Mouse (Mus musculus) CH12.LX (cell line): ENCODE data around the gene Krt83.

Experiments used
- CTCF ChIP-seq, 2 experiments: IDR thresholded peaks in 1 of 2; conservative IDR thresholded peaks in 1 of 2; 2 replicates each; pipeline ENCODE4 v1.5.1; 2011 to 2012; ENCODE audit warnings: low read depth in 2 of 2, low read length in 2 of 2, improper control_type of control experiment in 1 of 2, inconsistent platforms in 1 of 2, mild to moderate bottlenecking in 1 of 2, moderate library complexity in 1 of 2
- KAT2A ChIP-seq: IDR thresholded peaks from 2 replicates; pipeline ENCODE4 v1.6.1; 2012; ENCODE audit warnings: low read length, improper control_type of control experiment, inconsistent platforms; ENCODE audit not compliant: insufficient replicate concordance
- MEF2A ChIP-seq: IDR thresholded peaks from 2 replicates; pipeline ENCODE4 v1.6.1; 2014; ENCODE audit warnings: low read depth, mild to moderate bottlenecking, inconsistent platforms, low read length, improper control_type of control experiment, borderline replicate concordance
- POLR2A ChIP-seq: IDR thresholded peaks from 2 replicates; pipeline ENCODE4 v1.6.1; 2011; ENCODE audit warnings: low read depth, mild to moderate bottlenecking, improper control_type of control experiment, low read length
- UBTF ChIP-seq: IDR thresholded peaks from 2 replicates; pipeline ENCODE4 v1.6.1; 2012; ENCODE audit warnings: low read depth, mild to moderate bottlenecking, inconsistent platforms, low read length, improper control_type of control experiment, moderate library complexity
- ZKSCAN1 ChIP-seq: IDR thresholded peaks from 2 replicates; pipeline ENCODE4 v1.6.1; 2012; ENCODE audit warnings: low read depth, inconsistent platforms, low read length, improper control_type of control experiment, borderline replicate concordance

DNA sequence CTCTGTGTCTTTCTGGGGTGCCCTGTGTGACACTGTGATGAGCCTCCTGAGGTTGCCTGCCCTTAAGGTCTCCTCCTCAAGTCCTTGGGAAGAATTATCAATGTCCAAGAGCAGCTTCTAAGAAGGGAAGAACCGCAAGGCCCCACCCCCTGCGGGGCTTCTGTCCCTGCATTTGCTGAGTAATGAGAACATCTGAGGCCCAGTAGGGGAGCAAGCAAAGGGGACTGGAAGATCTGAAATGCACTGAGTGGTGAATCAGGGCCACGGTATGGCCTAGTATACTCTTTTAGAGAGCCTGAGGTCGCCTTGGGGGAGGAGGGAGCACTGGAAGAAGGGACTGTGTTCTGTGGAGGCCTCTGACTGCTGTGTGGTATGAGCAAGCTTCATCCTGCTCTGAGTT lies 9.3 kb downstream of the Krt83 start:
- TF ChIP-seq UBTF, result no peak
- TF ChIP-seq CTCF (conservative IDR thresholded peaks at IDR 0.05 in 1 of 2, IDR thresholded peaks at IDR 0.05 in 1 of 2; ENCODE audit: low read depth in 2 of 2, low read length in 2 of 2), result no peak
- TF ChIP-seq POLR2A, result no peak
- TF ChIP-seq KAT2A, result no peak
- no peak for TF ChIP-seq ZKSCAN1
- TF ChIP-seq MEF2A, result no peak
